Mouse (Mus musculus) forebrain, embryonic 13.5 days (tissue): ENCODE data around the gene Tceal7. TPM values are rescaled to one million over a fixed set of nuclear protein-coding genes. Genes with fewer than 3 reads are reported as not detected.
A peak's percentile ranks its signal among the peaks of the same experiment; 100 is the strongest.
"Not testable (repeated sequence)": the region's sequence is repeated elsewhere in the genome, so short reads cannot be mapped to it uniquely, and the experiment has no call there.

Experiments used
- ATAC-seq: fragments of 200-750 bp; cut with Nextera tagmentation; 2 replicates; pipeline ENCODE4 v1.8.0; 2017
- H3K27ac ChIP-seq: fragments of 300-500 bp; sonication (generic); 2 replicates; pipeline ENCODE4 v1.5.1; 2015; ENCODE audit warnings: inconsistent platforms, mild to moderate bottlenecking, moderate library complexity
- H3K27me3 ChIP-seq: fragments of 300-500 bp; sonication (generic); 2 replicates; pipeline ENCODE4 v1.6.1; 2015; ENCODE audit warnings: mild to moderate bottlenecking, inconsistent platforms
- H3K36me3 ChIP-seq: fragments of 300-500 bp; sonication (generic); 2 replicates; pipeline ENCODE4 v1.6.1; 2015; ENCODE audit warnings: mild to moderate bottlenecking, inconsistent platforms; ENCODE audit not compliant: poor library complexity, severe bottlenecking
- H3K4me1 ChIP-seq: fragments of 300-500 bp; sonication (generic); 2 replicates; pipeline ENCODE4 v1.6.1; 2015; ENCODE audit warnings: inconsistent platforms
- H3K4me2 ChIP-seq: fragments of 300-500 bp; sonication (generic); 2 replicates; pipeline ENCODE4 v1.6.1; 2015; ENCODE audit warnings: inconsistent platforms, mild to moderate bottlenecking, moderate library complexity
- H3K4me3 ChIP-seq: fragments of 300-500 bp; sonication (generic); 2 replicates; pipeline ENCODE4 v1.5.1; 2015; ENCODE audit warnings: mild to moderate bottlenecking, inconsistent platforms
- H3K9ac ChIP-seq: fragments of 300-500 bp; sonication (generic); 2 replicates; pipeline ENCODE4 v1.6.1; 2015; ENCODE audit warnings: mild to moderate bottlenecking, inconsistent platforms
- H3K9me3 ChIP-seq: fragments of 300-500 bp; sonication (generic); replicated peaks from 2 replicates; pipeline ENCODE4 v1.6.1; 2016; ENCODE audit warnings: inconsistent platforms
- WGBS: fragments of 180-500 bp; shearing (Covaris S2); methylation state at CpG from one replicate; pipeline ENCODE4 v1.1.7; 2015; 5-methylcytosine and 5-hydroxymethylcytosine counted together
- microRNA-seq: library from miRNA; unstranded; fragments of <30 nt; microRNA quantifications from one replicate; pipeline ENCODE4, GENCODE M21; 2016
- polyA plus RNA-seq: library from polyadenylated mRNA; unstranded; fragments of >200 nt; fragmentation: Nextera tagmentation; extraction: Ambion mirVana; gene quantifications from 2 replicates; pipeline ENCODE4 v1.2.1, GENCODE M21; 2015

The Tceal7 gene
- polyA plus RNA-seq, 1 experiment from 2014 or later, result 1.3 TPM

GRCm38 (mm10) chrX:136252023-136252729 lies 37.6 kb downstream of the Tceal7 start:
- no peak overlapping the region for H3K27ac ChIP-seq
- H3K36me3 ChIP-seq, result peaks cover 10% of the 10 kb centered on the region; the same call in 1 of the 2 replicates
- no peaks in the 10 kb centered on the region for H3K9me3 ChIP-seq
- no peak overlapping the region for H3K4me3 ChIP-seq
- ATAC-seq, result no peak
- H3K4me1 ChIP-seq, result no peaks in the 10 kb centered on the region
- H3K27me3 ChIP-seq, result no peaks in the 10 kb centered on the region
- WGBS, result 49% methylated on average over 6 of the region's 6 CpGs
- H3K9ac ChIP-seq, result no peak overlapping the region
- H3K4me2 ChIP-seq, result no peak overlapping the region

GRCm38 (mm10) chrX:136267720-136268119 lies 53.1 kb downstream of the Tceal7 start:
- no peak overlapping the region for H3K27ac ChIP-seq
- no peak for ATAC-seq
- H3K4me3 ChIP-seq, result no peak overlapping the region
- 75% methylated on average over 5 of the region's 5 CpGs for WGBS
- no peaks in the 10 kb centered on the region for H3K36me3 ChIP-seq
- H3K9ac ChIP-seq, result no peak overlapping the region
- H3K4me1 ChIP-seq, result peaks cover 14% of the 10 kb centered on the region
- H3K27me3 ChIP-seq, result no peaks in the 10 kb centered on the region
- H3K9me3 ChIP-seq, result no peaks in the 10 kb centered on the region
- no peak overlapping the region for H3K4me2 ChIP-seq

GRCm38 (mm10) chrX:136268173-136268572 lies 53.6 kb downstream of the Tceal7 start:
- Histone ChIP-seq H3K4me1 (peaks cover 14% of the 10 kb centered on the region), H3K9ac (no peak overlapping the region), H3K36me3 (no peaks in the 10 kb centered on the region), H3K9me3 (no peaks in the 10 kb centered on the region), H3K27ac (no peak overlapping the region), H3K4me3 (no peak overlapping the region), H3K4me2 (no peak overlapping the region), H3K27me3 (no peaks in the 10 kb centered on the region)
- 82% methylated on average over 4 of the region's 4 CpGs for WGBS
- no peak for ATAC-seq

- peak within 1 kb of the TSS; percentile 58 for H3K4me2 ChIP-seq
- 75% methylated on average over 4 of the region's 30 CpGs for WGBS
- H3K36me3 ChIP-seq, H3K27me3 ChIP-seq, H3K9me3 ChIP-seq: not testable (repeated sequence)
- H3K4me3 ChIP-seq, result peak within 1 kb of the TSS; percentile 44
- peak; percentile 98 for ATAC-seq
- peaks cover 14% of the 10 kb centered on the region for H3K4me1 ChIP-seq
- peak within 1 kb of the TSS; percentile 70 for H3K27ac ChIP-seq
- H3K9ac ChIP-seq, result peak within 1 kb of the TSS; percentile 61
Measured at GRCm38 (mm10) chrX:136269743-136270392, 55.3 kb downstream of the Tceal7 start, which contains the start of gene Bex3. Gene Bex3, plus strand, starts transcription at chrX:136270253.

- H3K27me3 ChIP-seq, H3K9me3 ChIP-seq, H3K36me3 ChIP-seq: not testable (repeated sequence)
- peak overlapping the region; percentile 70 for H3K27ac ChIP-seq
- peak; percentile 56 for ATAC-seq
- H3K4me2 ChIP-seq, result peak overlapping the region; percentile 58
- peaks cover 14% of the 10 kb centered on the region for H3K4me1 ChIP-seq
- H3K4me3 ChIP-seq, result peak overlapping the region; percentile 44
- H3K9ac ChIP-seq, result peak overlapping the region; percentile 61
- WGBS, result 11% methylated on average over 1 of the region's 60 CpGs
Measured at GRCm38 (mm10) chrX:136270393-136271111, 56.0 kb downstream of the Tceal7 start.

GRCm38 (mm10) chrX:136274542-136274941 lies 60.0 kb downstream of the Tceal7 start:
- Histone ChIP-seq H3K9me3 (no peaks in the 10 kb centered on the region), H3K9ac (no peak overlapping the region), H3K4me3 (no peak overlapping the region), H3K36me3 (no peaks in the 10 kb centered on the region), H3K27ac (peak overlapping the region; percentile 44), H3K4me1 (peaks cover 20% of the 10 kb centered on the region), H3K27me3 (peaks cover 12% of the 10 kb centered on the region; the same call in 1 of the 2 replicates), H3K4me2 (no peak overlapping the region)
- WGBS, result 27% methylated on average over 3 of the region's 3 CpGs
- ATAC-seq, result no peak

GRCm38 (mm10) chrX:136275386-136275785 lies 60.8 kb downstream of the Tceal7 start:
- Histone ChIP-seq H3K4me2 (no peak overlapping the region), H3K9me3 (no peaks in the 10 kb centered on the region), H3K4me1 (peaks cover 20% of the 10 kb centered on the region), H3K36me3 (no peaks in the 10 kb centered on the region), H3K4me3 (no peak overlapping the region), H3K9ac (no peak overlapping the region), H3K27me3 (peaks cover 12% of the 10 kb centered on the region; the same call in 1 of the 2 replicates), H3K27ac (no peak overlapping the region)
- 14% methylated on average over 3 of the region's 3 CpGs for WGBS
- ATAC-seq, result peak; percentile 34; the same call in 1 of the 2 replicates

Small RNA genes lying within 50 kb of the gene (microRNA-seq; reads per million reads assigned to microRNA genes)
- gene Mir6383, result not detected

Other genes starting within 250 kb of the Tceal7 start
- 150 and 176 TPM in 2 replicates for gene Arxes2, start 221.0 kb upstream of the Tceal7 start, polyA plus RNA-seq
- 61.6 and 72.6 TPM in 2 replicates for gene Arxes1, start 181.4 kb upstream of the Tceal7 start, polyA plus RNA-seq
- 511 and 538 TPM in 2 replicates for gene Bex2, start 146.5 kb upstream of the Tceal7 start, polyA plus RNA-seq
- gene Nxf3, start 129.5 kb upstream of the Tceal7 start, polyA plus RNA-seq, result not detected in 2 replicates
- 133 and 145 TPM in 2 replicates for gene Bex4, start 75.8 kb upstream of the Tceal7 start, polyA plus RNA-seq
- 127 and 135 TPM in 2 replicates for gene Tceal8, start 42.4 kb upstream of the Tceal7 start, polyA plus RNA-seq
- gene Tceal5, start 10.9 kb upstream of the Tceal7 start, polyA plus RNA-seq, result 11.0 and 13.0 TPM in 2 replicates
- gene Bex1, start 734 bp downstream of the Tceal7 start, polyA plus RNA-seq, result 177 and 185 TPM in 2 replicates
- 385 and 419 TPM in 2 replicates for gene Tceal9, start 30.3 kb downstream of the Tceal7 start, polyA plus RNA-seq
- 649 and 658 TPM in 2 replicates for gene Bex3, start 55.5 kb downstream of the Tceal7 start, polyA plus RNA-seq